ENCODE assay signal across 1 mouse cellular context in the genomic region with DNA sequence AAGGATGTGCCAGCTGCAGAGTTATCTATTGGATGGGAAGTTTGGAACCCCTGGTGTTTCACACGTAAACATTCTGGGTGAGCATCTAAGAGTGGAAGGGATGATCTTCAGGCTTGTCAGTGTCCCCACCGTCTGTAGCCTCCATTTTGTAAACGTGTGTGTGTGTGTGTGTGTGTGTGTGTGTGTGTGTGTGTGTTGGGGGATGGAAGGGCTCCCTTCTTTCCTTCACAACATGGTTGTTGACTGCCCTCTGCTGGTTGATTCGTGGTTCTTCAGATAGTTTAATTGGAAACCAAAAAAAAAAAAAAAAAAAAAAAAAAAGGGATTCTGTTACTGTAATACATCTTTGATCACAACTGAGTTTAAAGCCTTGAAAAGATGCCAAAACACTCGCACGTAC.
TF ChIP-seq lines count a peak whose summit lies in the region.

No protein-coding gene starts in this region.

TF ChIP-seq in MEL, 35 proteins besides CTCF, POLR2A, EP300 and RAD21 (continued from another document):
- 0 out of 2 replicates have a peak, but pooled peaks have one; percentile 21 for TF ChIP-seq ELF1 (IDR thresholded peaks at IDR 0.05; ENCODE audit: low read depth, low read length)
- no peak; the same call in 1 of the 2 replicates for TF ChIP-seq NELFE (IDR thresholded peaks at IDR 0.05; ENCODE audit: low read depth, low read length)
- TF ChIP-seq MAFK (IDR thresholded peaks at IDR 0.05; ENCODE audit: borderline replicate concordance, low read depth, low read length): no peak
- TF ChIP-seq MYC (IDR thresholded peaks at IDR 0.05; ENCODE audit: low read depth, low read length): peak; percentile 52; the same call in 1 of the 2 replicates
- TF ChIP-seq MEF2A (IDR thresholded peaks at IDR 0.05; ENCODE audit: extremely low read depth, insufficient replicate concordance, low read depth, low read length, poor library complexity, severe bottlenecking): no peak
- no peak for TF ChIP-seq CHD1 (IDR thresholded peaks at IDR 0.05; ENCODE audit: low read depth, low read length)
- TF ChIP-seq KAT2A (conservative IDR thresholded peaks at IDR 0.05; ENCODE audit: low read depth, low read length): no peak
- TF ChIP-seq USF2 (IDR thresholded peaks at IDR 0.05; ENCODE audit: borderline replicate concordance in 1 of 2, insufficient read depth in 1 of 2, low read depth in 1 of 2, low read length in 2 of 2): no peak
- TF ChIP-seq POLR2AphosphoS2 (IDR thresholded peaks at IDR 0.05; ENCODE audit: low read length): no peak
- 0 out of 2 replicates have a peak, but pooled peaks have one; percentile 61 for TF ChIP-seq ZMIZ1 (IDR thresholded peaks at IDR 0.05; ENCODE audit: low read depth, low read length)
- peak; percentile 58; the same call in 1 of the 2 replicates for TF ChIP-seq ETS1 (IDR thresholded peaks at IDR 0.05; ENCODE audit: low read depth, low read length)
- TF ChIP-seq ZNF384 (IDR thresholded peaks at IDR 0.05; ENCODE audit: low read depth, low read length): peak; percentile 99
- no peak for TF ChIP-seq TAL1 (IDR thresholded peaks at IDR 0.05; ENCODE audit: low read length)
- no peak for TF ChIP-seq UBTF (IDR thresholded peaks at IDR 0.05; ENCODE audit: borderline replicate concordance, insufficient read depth, low read depth, low read length)
- peak; percentile 48; the same call in 1 of the 2 replicates for TF ChIP-seq BHLHE40 (IDR thresholded peaks at IDR 0.05; ENCODE audit: borderline replicate concordance, low read depth, low read length)
- TF ChIP-seq RCOR1 (IDR thresholded peaks at IDR 0.05; ENCODE audit: low read depth, low read length): peak; percentile 40; the same call in 1 of the 2 replicates
- peak; percentile 82; the same call in 1 of the 2 replicates for TF ChIP-seq ZKSCAN1 (IDR thresholded peaks at IDR 0.05; ENCODE audit: low read depth, low read length)
- TF ChIP-seq JUND (IDR thresholded peaks at IDR 0.05; ENCODE audit: low read depth, low read length): no peak
- TF ChIP-seq NRF1 (IDR thresholded peaks at IDR 0.05; ENCODE audit: insufficient read depth, low read depth, low read length, poor library complexity, severe bottlenecking): no peak
- peak; percentile 10; the same call in 1 of the 2 replicates for TF ChIP-seq MAX (IDR thresholded peaks at IDR 0.05; ENCODE audit: low read length)
- TF ChIP-seq SIN3A (IDR thresholded peaks at IDR 0.05; ENCODE audit: low read length): peak; percentile 90
- peak; percentile 81; the same call in 1 of the 2 replicates for TF ChIP-seq MAZ (IDR thresholded peaks at IDR 0.05; ENCODE audit: low read depth, low read length)
- TF ChIP-seq CHD2 (IDR thresholded peaks at IDR 0.05; ENCODE audit: low read length): peak; percentile 59
- peak; percentile 43 for TF ChIP-seq MXI1 (IDR thresholded peaks at IDR 0.05; ENCODE audit: low read depth, low read length)
- TF ChIP-seq HCFC1 (IDR thresholded peaks at IDR 0.05; ENCODE audit: low read depth, low read length): peak; percentile 57; the same call in 1 of the 2 replicates
- peak; percentile 74 for TF ChIP-seq ZC3H11A (IDR thresholded peaks at IDR 0.05; ENCODE audit: low read depth, low read length)
